22 mouse cellular contexts compared by ENCODE assay signal in genomic region chr15:42370044-42370443, GRCm38 (mm10).
"Had no signal": no experiment of that assay in that cellular context is flagged by ENCODE, and none has a peak within 500 bp of the region (broad histone marks: within the 10 kb centered on the region; RNA-seq: fewer than 3 reads in every experiment).

No protein-coding gene starts in this region.

- H3K9ac ChIP-seq: kidney, embryonic 15.5 days; limb, embryonic 13.5 days; liver, embryonic 14.5 days; liver, postnatal 0 days; lung, embryonic 14.5 days; midbrain, embryonic 13.5 days had no signal

- ATAC-seq: liver, postnatal 0 days; lung, postnatal 0 days; midbrain, embryonic 13.5 days; midbrain, embryonic 16.5 days had no signal

- H3K9me3 ChIP-seq: kidney, embryonic 15.5 days; limb, embryonic 13.5 days; megakaryocyte, embryonic 14.5 days; midbrain, embryonic 10.5 days; midbrain, embryonic 13.5 days had no signal

- H3K27ac ChIP-seq: kidney, embryonic 15.5 days; limb, embryonic 13.5 days; liver, embryonic 14.5 days; macrophage; midbrain, embryonic 10.5 days; midbrain, embryonic 13.5 days; stomach, postnatal 0 days had no signal

- H3K4me1 ChIP-seq: midbrain, embryonic 10.5 days; midbrain, embryonic 13.5 days had no signal

- H3K27me3 ChIP-seq: kidney, embryonic 15.5 days; limb, embryonic 13.5 days; megakaryocyte, embryonic 14.5 days; midbrain, embryonic 13.5 days had no signal

- H3K4me2 ChIP-seq: kidney, embryonic 15.5 days; limb, embryonic 13.5 days; liver, embryonic 11.5 days; lung, embryonic 14.5 days; midbrain, embryonic 13.5 days had no signal

- H3K4me3 ChIP-seq: kidney, embryonic 15.5 days; limb, embryonic 13.5 days; megakaryocyte, embryonic 14.5 days; midbrain, embryonic 10.5 days; midbrain, embryonic 13.5 days had no signal

- DNase-seq: kidney, adult 2 months; kidney, postnatal 14 days; kidney, postnatal 4 days; left cerebral cortex, postnatal 4 days; liver, postnatal 0 days; lung, embryonic 14.5 days; right cerebral cortex, postnatal 14 days; right cerebral cortex, postnatal 4 days; thymus, adult 2 months; thymus, postnatal 14 days; thymus, postnatal 4 days had no signal

- H3K36me3 ChIP-seq: kidney, embryonic 15.5 days; limb, embryonic 13.5 days; midbrain, embryonic 10.5 days; midbrain, embryonic 13.5 days had no signal
